Mouse (Mus musculus): Measurements from ENCODE around the gene Son. TPM values are rescaled to one million over a fixed set of nuclear protein-coding genes. Genes with fewer than 3 reads are reported as not detected.

Son gene
- polyA plus RNA-seq, 1 experiment from 2014 or later: 162 TPM

DNA sequence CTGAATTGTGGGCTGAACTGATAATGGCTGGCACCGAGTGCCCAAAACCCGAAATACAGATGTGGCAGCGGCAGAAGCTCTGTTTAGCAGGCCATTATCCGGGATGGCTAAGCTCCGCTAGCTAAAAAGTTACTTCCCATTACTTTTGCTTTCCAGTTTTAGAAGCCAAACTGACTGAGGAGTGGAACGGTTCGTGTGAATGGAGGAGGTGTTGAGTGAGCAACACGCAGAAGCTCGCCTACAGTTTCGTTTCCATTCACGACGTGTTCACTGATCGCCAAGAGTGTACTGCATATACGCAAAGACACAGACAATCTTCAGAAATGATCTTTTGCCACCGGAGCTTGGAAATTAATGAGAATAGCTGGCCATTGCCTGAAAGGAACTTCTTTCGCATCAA is 15.0 kb downstream of the Son start:
- Histone ChIP-seq H3K9ac (no peak overlapping the region), H3K27ac (no peak overlapping the region), H3K27me3 (no peaks in the 10 kb centered on the region), H3K4me2 (replicated peaks) (no peak overlapping the region), H3K9me3 (replicated peaks) (no peaks in the 10 kb centered on the region), H3K4me1 (peaks cover 2% of the 10 kb centered on the region; the same call in 1 of the 2 replicates), H3K36me3 (peaks cover 90% of the 10 kb centered on the region), H3K4me3 (no peak overlapping the region)
- ATAC-seq (ENCODE audit: low FRiP score): no peak
- whole genome bisulfite sequencing: 94% methylated on average over 16 of the region's 16 CpGs

GRCm38 (mm10) chr16:91663795-91664194 is 16.5 kb downstream of the Son start:
- no peak for ATAC-seq (ENCODE audit: low FRiP score)
- WGBS: 95% methylated on average over 3 of the region's 3 CpGs
- H3K36me3 ChIP-seq: peaks cover 85% of the 10 kb centered on the region
- no peak overlapping the region for H3K4me2 ChIP-seq (replicated peaks)
- no peaks in the 10 kb centered on the region for H3K27me3 ChIP-seq
- no peak overlapping the region for H3K4me3 ChIP-seq
- H3K27ac ChIP-seq: no peak overlapping the region
- peaks cover 2% of the 10 kb centered on the region; the same call in 1 of the 2 replicates for H3K4me1 ChIP-seq
- no peak overlapping the region for H3K9ac ChIP-seq
- H3K9me3 ChIP-seq (replicated peaks): no peaks in the 10 kb centered on the region

DNA sequence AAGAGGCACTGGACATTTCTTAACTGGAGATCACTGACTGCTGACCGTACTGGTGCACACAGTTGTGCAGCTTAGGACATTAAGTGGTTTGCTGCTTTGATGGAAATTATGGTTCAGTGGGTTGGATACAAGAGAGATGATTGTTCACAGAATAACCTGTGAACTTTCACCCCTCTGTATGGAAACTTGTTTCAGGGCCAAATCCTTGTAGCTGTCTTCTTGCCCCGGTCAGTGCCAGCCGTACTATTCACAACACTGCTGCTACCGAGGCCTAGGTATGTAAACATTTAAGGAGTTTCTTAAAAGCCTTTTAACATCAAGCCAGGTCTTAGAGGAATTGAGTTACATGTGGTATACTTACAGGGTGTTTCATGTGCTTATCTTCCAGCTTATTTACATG is 27.2 kb downstream of the Son start:
- peaks cover 78% of the 10 kb centered on the region for H3K36me3 ChIP-seq
- no peaks in the 10 kb centered on the region for H3K27me3 ChIP-seq
- no peak for ATAC-seq (ENCODE audit: low FRiP score)
- no peak overlapping the region for H3K9ac ChIP-seq
- H3K4me2 ChIP-seq (replicated peaks): no peak overlapping the region
- no peak overlapping the region for H3K27ac ChIP-seq
- no peak overlapping the region for H3K4me3 ChIP-seq
- no peaks in the 10 kb centered on the region for H3K9me3 ChIP-seq (replicated peaks)
- no peaks in the 10 kb centered on the region for H3K4me1 ChIP-seq
- 89% methylated on average over 4 of the region's 4 CpGs for WGBS

GRCm38 (mm10) chr16:91678147-91678911 is 31.0 kb downstream of the Son start:
- Histone ChIP-seq H3K4me1 (no peaks in the 10 kb centered on the region), H3K4me2 (replicated peaks) (no peak overlapping the region), H3K9ac (no peak overlapping the region), H3K27me3 (no peaks in the 10 kb centered on the region), H3K9me3 (replicated peaks) (no peaks in the 10 kb centered on the region), H3K4me3 (no peak overlapping the region), H3K36me3 (peaks cover 76% of the 10 kb centered on the region), H3K27ac (no peak overlapping the region)
- WGBS: 94% methylated on average over 5 of the region's 5 CpGs
- no peak for ATAC-seq (ENCODE audit: low FRiP score)

- ATAC-seq (ENCODE audit: low FRiP score): no peak
- Histone ChIP-seq H3K27ac (no peak overlapping the region), H3K4me2 (replicated peaks) (no peak overlapping the region), H3K4me3 (no peak overlapping the region), H3K4me1 (no peaks in the 10 kb centered on the region), H3K9ac (no peak overlapping the region), H3K36me3 (peaks cover 79% of the 10 kb centered on the region), H3K9me3 (replicated peaks) (no peaks in the 10 kb centered on the region), H3K27me3 (no peaks in the 10 kb centered on the region)
- 88% methylated on average over 5 of the region's 5 CpGs for WGBS
These were observed 33.4 kb downstream of the Son start for GRCm38 (mm10) chr16:91680656-91681055.

GRCm38 (mm10) chr16:91685526-91685925 is 38.2 kb downstream of the Son start:
- Histone ChIP-seq H3K27ac (no peak overlapping the region), H3K9ac (no peak overlapping the region), H3K4me2 (replicated peaks) (no peak overlapping the region), H3K36me3 (peaks cover 46% of the 10 kb centered on the region), H3K9me3 (replicated peaks) (no peaks in the 10 kb centered on the region), H3K4me1 (peaks cover 18% of the 10 kb centered on the region), H3K27me3 (no peaks in the 10 kb centered on the region), H3K4me3 (no peak overlapping the region)
- WGBS: 90% methylated on average over 5 of the region's 5 CpGs
- ATAC-seq (ENCODE audit: low FRiP score): no peak

GRCm38 (mm10) chr16:91686369-91686768 is 39.1 kb downstream of the Son start:
- no peak overlapping the region for H3K4me3 ChIP-seq
- H3K4me2 ChIP-seq (replicated peaks): no peak overlapping the region
- no peak for ATAC-seq (ENCODE audit: low FRiP score)
- peaks cover 42% of the 10 kb centered on the region for H3K36me3 ChIP-seq
- H3K9ac ChIP-seq: no peak overlapping the region
- H3K27ac ChIP-seq: no peak overlapping the region
- peaks cover 18% of the 10 kb centered on the region for H3K4me1 ChIP-seq
- no peaks in the 10 kb centered on the region for H3K27me3 ChIP-seq
- 91% methylated on average over 5 of the region's 5 CpGs for WGBS
- no peaks in the 10 kb centered on the region for H3K9me3 ChIP-seq (replicated peaks)

DNA sequence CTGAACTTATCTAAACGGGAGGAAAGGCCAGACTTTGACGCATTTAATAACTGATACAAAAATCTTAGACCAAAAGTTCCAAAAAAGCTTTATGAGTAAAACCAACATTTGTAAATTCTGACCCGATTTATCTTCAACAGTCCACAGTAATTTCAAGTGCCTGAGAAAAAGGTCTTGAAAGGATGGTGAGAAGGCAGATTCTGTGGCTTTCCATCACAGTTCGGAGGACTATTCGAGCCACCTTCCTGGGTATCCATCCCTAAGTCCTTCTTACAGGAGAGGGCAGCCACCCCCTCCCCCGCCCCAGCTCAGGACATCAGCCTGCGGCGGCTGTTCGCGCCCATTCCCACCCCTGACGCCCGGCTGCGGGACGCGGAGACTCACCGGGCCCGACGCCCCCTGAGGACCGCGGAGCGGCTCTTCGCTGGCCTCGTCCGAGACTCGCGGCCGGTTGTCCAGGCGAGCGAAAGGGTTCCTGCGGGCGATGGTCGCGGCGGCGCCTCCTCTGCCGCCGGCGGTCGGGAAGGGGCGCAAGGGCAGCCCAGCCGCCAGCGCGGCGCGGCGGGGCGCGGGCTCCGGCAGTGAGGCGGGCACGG is 40.8 kb downstream of the Son start:
- peak overlapping the region; percentile 92 for H3K4me3 ChIP-seq
- 1% methylated on average over 48 of the region's 51 CpGs for WGBS

GRCm38 (mm10) chr16:91688619-91689334 is 41.5 kb downstream of the Son start, which contains the start of gene Donson:
TSS of gene Donson (minus strand) at chr16:91688770.
- no peaks in the 10 kb centered on the region for H3K27me3 ChIP-seq
- peak within 1 kb of the TSS; percentile 92 for H3K4me3 ChIP-seq
- peaks cover 24% of the 10 kb centered on the region for H3K36me3 ChIP-seq
- no peaks in the 10 kb centered on the region for H3K9me3 ChIP-seq (replicated peaks)
- H3K4me1 ChIP-seq: peaks cover 18% of the 10 kb centered on the region
- peak within 1 kb of the TSS; percentile 93 for H3K9ac ChIP-seq
- peak within 1 kb of the TSS; percentile 84 for H3K4me2 ChIP-seq (replicated peaks)
- under 1% methylated on average over 70 of the region's 71 CpGs for WGBS
- peak within 1 kb of the TSS; percentile 88 for H3K27ac ChIP-seq
- peak; percentile 100 for ATAC-seq (ENCODE audit: low FRiP score)

More for the DNA sequence above, 40.8 kb downstream of the Son start:
- H3K36me3 ChIP-seq: peaks cover 28% of the 10 kb centered on the region
- H3K4me2 ChIP-seq (replicated peaks): peak overlapping the region; percentile 84
- peak; percentile 77 for ATAC-seq (ENCODE audit: low FRiP score)
- peak overlapping the region; percentile 88 for H3K27ac ChIP-seq
- H3K9ac ChIP-seq: peak overlapping the region; percentile 93
- H3K4me1 ChIP-seq: peaks cover 18% of the 10 kb centered on the region
- no peaks in the 10 kb centered on the region for H3K27me3 ChIP-seq
- no peaks in the 10 kb centered on the region for H3K9me3 ChIP-seq (replicated peaks)

DNA sequence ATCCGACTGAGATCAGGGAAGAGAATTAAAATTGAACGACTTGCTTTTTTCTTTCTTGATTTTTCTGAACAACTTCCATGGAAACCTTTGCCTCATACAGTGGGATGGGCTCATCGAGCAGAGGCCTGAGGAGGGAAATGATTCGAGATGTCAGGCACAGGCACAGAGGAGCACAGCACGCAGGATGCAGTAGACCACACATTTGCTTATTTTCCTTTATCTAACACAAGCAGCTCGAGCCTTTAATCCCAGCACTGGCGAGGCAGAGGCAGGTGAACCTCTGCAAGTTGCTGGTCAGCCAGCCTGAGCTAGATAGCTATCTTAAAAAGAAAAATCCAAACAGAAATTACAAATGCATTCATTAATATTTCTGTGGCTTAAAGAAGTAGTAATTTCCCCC is 42.5 kb downstream of the Son start:
- Histone ChIP-seq H3K4me2 (replicated peaks) (peak overlapping the region; percentile 84), H3K9me3 (replicated peaks) (no peaks in the 10 kb centered on the region), H3K36me3 (peaks cover 16% of the 10 kb centered on the region), H3K4me3 (no peak overlapping the region), H3K4me1 (peaks cover 18% of the 10 kb centered on the region), H3K9ac (no peak overlapping the region), H3K27ac (no peak overlapping the region), H3K27me3 (no peaks in the 10 kb centered on the region)
- WGBS: 51% methylated on average over 7 of the region's 7 CpGs
- no peak for ATAC-seq (ENCODE audit: low FRiP score)

- 34% methylated on average over 14 of the region's 14 CpGs for WGBS
- Histone ChIP-seq H3K36me3 (peaks cover 32% of the 10 kb centered on the region), H3K27me3 (no peaks in the 10 kb centered on the region), H3K27ac (no peak overlapping the region), H3K4me3 (no peak overlapping the region), H3K9ac (no peak overlapping the region), H3K4me1 (peaks cover 4% of the 10 kb centered on the region), H3K4me2 (replicated peaks) (no peak overlapping the region), H3K9me3 (replicated peaks) (no peaks in the 10 kb centered on the region)
- ATAC-seq (ENCODE audit: low FRiP score): peak; percentile 82
These were observed 47.3 kb downstream of the Son start for GRCm38 (mm10) chr16:91694455-91695084.
